Mouse (Mus musculus) intestine, embryonic 14.5 days (tissue): ENCODE measurements around the gene Lingo4. TPM values are rescaled to one million over a fixed set of nuclear protein-coding genes. Genes with fewer than 3 reads are reported as not detected.
A peak's percentile ranks its signal among the peaks of the same experiment; 100 is the strongest.

Source experiments
- ATAC-seq: fragments of 200-750 bp; cut with Nextera tagmentation; replicated peaks from 2 replicates; pipeline ENCODE4 v1.8.0; 2017; ENCODE audit warnings: low read depth, moderate number of reproducible peaks, moderate TSS enrichment, moderate library complexity; ENCODE audit not compliant: low FRiP score, low TSS enrichment
- DNase-seq: peaks from one replicate; pipeline ENCODE4 v3.0.0-alpha.2; 2018; ENCODE audit warnings: low spot score
- H3K27ac ChIP-seq: fragments of 300-500 bp; sonication (generic); 2 replicates; pipeline ENCODE4 v1.5.1; 2014; ENCODE audit warnings: low read depth, mild to moderate bottlenecking, control low read depth
- H3K27me3 ChIP-seq: fragments of 300-500 bp; sonication (generic); replicated peaks from 2 replicates; pipeline ENCODE4 v1.6.1; 2014; ENCODE audit warnings: low read length, control low read depth; ENCODE audit not compliant: control insufficient read depth, insufficient read depth
- H3K36me3 ChIP-seq: fragments of 300-500 bp; sonication (generic); 2 replicates; pipeline ENCODE4 v1.6.1; 2014; ENCODE audit warnings: low read length, control low read depth; ENCODE audit not compliant: control insufficient read depth, insufficient read depth
- H3K4me1 ChIP-seq: fragments of 300-500 bp; sonication (generic); replicated peaks from 2 replicates; pipeline ENCODE4 v1.6.1; 2014; ENCODE audit warnings: low read length, control low read depth, mixed read lengths; ENCODE audit not compliant: control insufficient read depth, insufficient read depth
- H3K4me2 ChIP-seq: fragments of 300-500 bp; sonication (generic); 2 replicates; pipeline ENCODE4 v1.6.1; 2014; ENCODE audit warnings: low read length
- H3K4me3 ChIP-seq: fragments of 300-500 bp; sonication (generic); 2 replicates; pipeline ENCODE4 v1.5.1; 2014; ENCODE audit warnings: low read depth, low read length, control low read depth, mixed read lengths
- H3K9ac ChIP-seq: fragments of 300-500 bp; sonication (generic); 2 replicates; pipeline ENCODE4 v1.6.1; 2014; ENCODE audit warnings: mild to moderate bottlenecking, low read length
- H3K9me3 ChIP-seq: fragments of 300-500 bp; sonication (generic); 2 replicates; pipeline ENCODE4 v1.6.1; 2016; ENCODE audit warnings: low read length, control low read depth; ENCODE audit not compliant: control insufficient read depth
- WGBS: fragments of 180-500 bp; shearing (Covaris S2); extraction: QIAGEN DNeasy Blood & Tissue Kit; methylation state at CpG from one replicate; pipeline ENCODE4 v1.1.7; 2014; 5-methylcytosine and 5-hydroxymethylcytosine counted together
- polyA plus RNA-seq: library from polyadenylated mRNA; unstranded; fragments of >200 nt; fragmentation: Nextera tagmentation; extraction: Ambion mirVana; gene quantifications from 2 replicates; pipeline ENCODE4 v1.2.1, GENCODE M21; 2014

Gene Lingo4
- polyA plus RNA-seq, result 0.38 and 0.52 TPM in 2 replicates

- DNase-seq (no peak), ATAC-seq (no peak)
- WGBS, result 72% methylated on average over 6 of the region's 6 CpGs
- H3K9ac ChIP-seq, result 0 out of 2 replicates have a peak within 1 kb of the TSS, but pooled peaks have one; percentile 3
- peak within 1 kb of the TSS; percentile 26 for H3K4me3 ChIP-seq
- H3K27me3 ChIP-seq, result peaks cover 50% of the 10 kb centered on the region
- H3K27ac ChIP-seq, result no peak within 1 kb of the TSS
- no peaks in the 10 kb centered on the region for H3K9me3 ChIP-seq
- H3K4me2 ChIP-seq, result peak within 1 kb of the TSS; percentile 52
- no peaks in the 10 kb centered on the region for H3K36me3 ChIP-seq
- H3K4me1 ChIP-seq, result 0 out of 2 replicates have a peak, but pooled peaks cover 3% of the 10 kb centered on the region
Observed at GRCm38 (mm10) chr3:94398217-94398616, at the start of gene Lingo4. Lingo4 (plus strand) TSS chr3:94398517.

- 0 out of 2 replicates have a peak, but pooled peaks cover 3% of the 10 kb centered on the region for H3K4me1 ChIP-seq
- no peak overlapping the region for H3K9ac ChIP-seq
- ATAC-seq (no peak), DNase-seq (no peak)
- no peak overlapping the region for H3K4me2 ChIP-seq
- H3K27ac ChIP-seq, result no peak overlapping the region
- H3K4me3 ChIP-seq, result no peak overlapping the region
- no peaks in the 10 kb centered on the region for H3K9me3 ChIP-seq
- no peaks in the 10 kb centered on the region for H3K36me3 ChIP-seq
- WGBS, result 3% methylated on average over 1 of the region's 1 CpGs
- H3K27me3 ChIP-seq, result peaks cover 16% of the 10 kb centered on the region
Observed at GRCm38 (mm10) chr3:94360812-94361211, 37.5 kb upstream of the Lingo4 start.

- H3K4me3 ChIP-seq, result peak within 1 kb of the TSS; percentile 42
- H3K36me3 ChIP-seq, result no peaks in the 10 kb centered on the region
- ATAC-seq, result no peak
- no peak for DNase-seq
- 0 out of 2 replicates have a peak, but pooled peaks cover 3% of the 10 kb centered on the region for H3K4me1 ChIP-seq
- H3K27ac ChIP-seq, result no peak within 1 kb of the TSS
- peaks cover 19% of the 10 kb centered on the region for H3K27me3 ChIP-seq
- H3K9ac ChIP-seq, result peak within 1 kb of the TSS; percentile 71
- H3K4me2 ChIP-seq, result peak within 1 kb of the TSS; percentile 74
- 66% methylated on average over 7 of the region's 7 CpGs for WGBS
- H3K9me3 ChIP-seq, result no peaks in the 10 kb centered on the region
Observed at GRCm38 (mm10) chr3:94362138-94362537, 36.2 kb upstream of the Lingo4 start, which contains the start of gene C2cd4d. C2cd4d (plus strand) TSS chr3:94362438.

DNA sequence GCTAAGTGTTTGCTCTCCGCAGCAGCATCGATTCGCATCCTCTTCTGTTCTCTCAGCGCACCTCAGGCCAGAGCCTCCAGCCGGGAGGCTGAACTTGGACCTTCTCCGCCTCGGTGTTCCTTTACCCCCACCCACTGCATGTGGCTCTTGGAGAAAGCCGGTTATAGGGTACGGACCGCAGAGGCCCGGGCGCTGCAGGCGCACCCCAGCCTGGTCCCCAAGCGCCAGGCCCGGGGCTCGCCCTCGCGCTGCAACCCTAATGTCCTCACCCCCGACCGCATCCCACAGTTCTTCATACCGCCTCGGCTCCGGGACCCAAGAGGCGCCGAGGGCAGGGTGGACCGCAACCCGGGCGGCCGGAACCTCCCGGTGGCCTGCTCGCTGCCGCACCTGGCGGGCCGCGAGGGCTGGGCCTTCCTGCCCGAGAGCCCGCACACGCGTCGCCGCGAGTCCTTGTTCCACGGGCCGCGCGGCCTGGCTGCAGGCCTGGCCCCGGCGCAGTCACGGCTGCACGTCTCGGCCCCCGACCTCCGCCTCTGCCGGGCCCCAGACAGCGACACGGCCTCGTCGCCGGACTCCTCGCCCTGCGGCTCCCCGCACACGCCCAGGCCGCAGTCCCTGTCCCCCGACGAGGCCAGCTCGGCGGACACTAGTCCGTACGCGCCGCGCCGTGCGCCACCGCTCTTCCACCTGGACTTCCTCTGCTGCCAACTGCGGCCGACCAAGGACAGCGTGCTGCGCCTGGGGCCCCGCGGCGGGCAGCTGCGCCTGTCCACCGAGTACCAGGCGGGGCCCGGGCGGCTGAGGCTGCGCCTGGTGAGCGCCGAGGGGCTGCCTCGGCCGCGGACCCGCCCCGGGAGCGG is 34.8 kb upstream of the Lingo4 start:
- H3K27ac ChIP-seq, result no peak overlapping the region; the same call in 1 of the 2 replicates
- peak; percentile 79 for DNase-seq

GRCm38 (mm10) chr3:94364154-94364526 is 34.2 kb upstream of the Lingo4 start:
- Histone ChIP-seq H3K9ac (peak overlapping the region; percentile 71), H3K9me3 (no peaks in the 10 kb centered on the region), H3K27ac (no peak overlapping the region; the same call in 1 of the 2 replicates), H3K27me3 (peaks cover 19% of the 10 kb centered on the region), H3K4me2 (peak overlapping the region; percentile 74), H3K4me1 (0 out of 2 replicates have a peak, but pooled peaks cover 3% of the 10 kb centered on the region), H3K36me3 (no peaks in the 10 kb centered on the region), H3K4me3 (peak overlapping the region; percentile 42)
- ATAC-seq (peak; percentile 55), DNase-seq (no peak)
- 3% methylated on average over 23 of the region's 23 CpGs for WGBS

More for the DNA sequence above, 34.8 kb upstream of the Lingo4 start:
- 6% methylated on average over 91 of the region's 97 CpGs for WGBS
- Histone ChIP-seq H3K9ac (peak overlapping the region; percentile 71), H3K4me1 (0 out of 2 replicates have a peak, but pooled peaks cover 3% of the 10 kb centered on the region), H3K27me3 (peaks cover 19% of the 10 kb centered on the region), H3K4me2 (peak overlapping the region; percentile 74), H3K4me3 (peak overlapping the region; percentile 42), H3K9me3 (no peaks in the 10 kb centered on the region), H3K36me3 (no peaks in the 10 kb centered on the region)
- peak; percentile 54 for ATAC-seq

GRCm38 (mm10) chr3:94366761-94367160 is 31.6 kb upstream of the Lingo4 start:
- WGBS, result 22% methylated on average over 3 of the region's 3 CpGs

DNA sequence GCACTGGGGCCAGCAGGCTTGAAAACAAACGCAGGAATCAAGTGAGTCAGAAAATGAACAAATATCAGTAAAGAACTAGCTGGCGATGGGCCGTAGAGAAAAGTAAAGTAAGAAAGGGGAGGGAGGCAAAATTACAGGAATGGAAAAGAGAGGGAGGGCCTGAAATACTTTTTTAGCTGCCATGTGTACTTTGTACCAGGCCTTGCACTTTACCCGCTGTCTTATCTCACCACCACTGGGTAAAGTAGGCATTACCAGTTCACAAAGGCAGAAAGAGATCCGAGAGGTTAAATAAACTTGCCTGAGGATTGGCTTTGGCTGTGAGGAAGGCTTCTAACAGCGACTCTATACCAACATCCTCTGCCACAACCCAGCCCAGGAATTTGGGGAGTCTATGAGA is 30.8 kb upstream of the Lingo4 start:
- DNase-seq, result no peak
- H3K4me3 ChIP-seq, result no peak overlapping the region
- no peak overlapping the region for H3K9ac ChIP-seq
- H3K36me3 ChIP-seq, result no peaks in the 10 kb centered on the region
- H3K9me3 ChIP-seq, result no peaks in the 10 kb centered on the region
- H3K4me1 ChIP-seq, result peaks cover 8% of the 10 kb centered on the region; the same call in 1 of the 2 replicates
- no peak overlapping the region for H3K4me2 ChIP-seq
- H3K27ac ChIP-seq, result no peak overlapping the region
- peaks cover 16% of the 10 kb centered on the region for H3K27me3 ChIP-seq
- 79% methylated on average over 6 of the region's 6 CpGs for WGBS
- no peak for ATAC-seq

More at GRCm38 (mm10) chr3:94366761-94367160, 31.6 kb upstream of the Lingo4 start:
- Histone ChIP-seq H3K27ac (no peak overlapping the region), H3K9me3 (no peaks in the 10 kb centered on the region), H3K36me3 (no peaks in the 10 kb centered on the region), H3K4me3 (no peak overlapping the region), H3K4me2 (no peak overlapping the region), H3K4me1 (peaks cover 7% of the 10 kb centered on the region; the same call in 1 of the 2 replicates), H3K9ac (no peak overlapping the region), H3K27me3 (peaks cover 19% of the 10 kb centered on the region)
- ATAC-seq, result peak; percentile 38; the same call in 1 of the 2 replicates
- DNase-seq, result peak; percentile 91

- H3K9ac ChIP-seq, result no peak overlapping the region
- DNase-seq, result no peak
- WGBS, result 63% methylated on average over 6 of the region's 6 CpGs
- H3K4me3 ChIP-seq, result no peak overlapping the region
- H3K4me1 ChIP-seq, result peaks cover 10% of the 10 kb centered on the region
- H3K4me2 ChIP-seq, result no peak overlapping the region
- H3K27ac ChIP-seq, result no peak overlapping the region
- no peaks in the 10 kb centered on the region for H3K9me3 ChIP-seq
- H3K36me3 ChIP-seq, result no peaks in the 10 kb centered on the region
- no peak for ATAC-seq
- 0 out of 2 replicates have a peak, but pooled peaks cover 13% of the 10 kb centered on the region for H3K27me3 ChIP-seq
Observed at GRCm38 (mm10) chr3:94368631-94369030, 29.7 kb upstream of the Lingo4 start.
